Mouse (Mus musculus): ENCODE measurements around the gene Creld2. TPM values are rescaled to one million over a fixed set of nuclear protein-coding genes. Genes with fewer than 3 reads are reported as not detected.

Creld2 gene
- total RNA-seq, 4 experiments from 2014 or later = 16.4 to 22.3 (median 17.2) TPM

- no peak for DNase-seq (ENCODE audit: low spot score in 2 of 2)
Observed at GRCm38 (mm10) chr15:88866934-88867356, 47.5 kb downstream of the Creld2 start.

- DNase-seq (ENCODE audit: low spot score in 2 of 2) = no peak
Observed at GRCm38 (mm10) chr15:88867368-88868023, 48.0 kb downstream of the Creld2 start.

- no peak for DNase-seq (ENCODE audit: low spot score in 2 of 2)
Observed at GRCm38 (mm10) chr15:88868024-88868742, 48.7 kb downstream of the Creld2 start.

GRCm38 (mm10) chr15:88870418-88871185, 51.2 kb downstream of the Creld2 start:
- no peak for DNase-seq (ENCODE audit: low spot score in 2 of 2)

GRCm38 (mm10) chr15:88874061-88874460, 54.6 kb downstream of the Creld2 start:
- no peak for DNase-seq (ENCODE audit: low spot score in 2 of 2)

- no peak for DNase-seq (ENCODE audit: low spot score in 2 of 2)
Observed at GRCm38 (mm10) chr15:88874477-88874876, 55.0 kb downstream of the Creld2 start.

GRCm38 (mm10) chr15:88875625-88876081, 56.2 kb downstream of the Creld2 start:
- DNase-seq (ENCODE audit: low spot score in 2 of 2) = no peak

Other genes starting within 250 kb of the Creld2 start
- not detected for gene Zdhhc25, start 219.3 kb upstream of the Creld2 start, total RNA-seq (2022)
- gene Brd1, start 85.4 kb upstream of the Creld2 start, total RNA-seq (2022) = 10 to 100 TPM; 49.0 to 55.6 (median 53.4) TPM
- gene Zbed4, start 68.0 kb upstream of the Creld2 start, total RNA-seq (2022) = 10 to 100 TPM in 3 of 4 experiments, 1 to 10 TPM in 1; 8.5 to 11.5 (median 10.9) TPM
- gene Alg12, start 328 bp upstream of the Creld2 start, total RNA-seq (2022) = 10 to 100 TPM; 13.4 to 14.3 (median 14.2) TPM
- 10 to 100 TPM; 36.8 to 55.1 (median 43.8) TPM for gene Pim3, start 42.5 kb downstream of the Creld2 start, total RNA-seq (2022)
- gene Ttll8, start 134.8 kb downstream of the Creld2 start, total RNA-seq (2022) = 1 to 10 TPM; 1.5 to 1.8 (median 1.8) TPM
- 100 to 1,000 TPM; 112 to 127 (median 115) TPM for gene Mlc1, start 159.4 kb downstream of the Creld2 start, total RNA-seq (2022)
- not detected for gene Mov10l1, start 163.3 kb downstream of the Creld2 start, total RNA-seq (2022)
- gene Panx2, start 240.1 kb downstream of the Creld2 start, total RNA-seq (2022) = 100 to 1,000 TPM; 108 to 121 (median 111) TPM

Data from left cerebral cortex, adult 8-10 months (tissue).